Mouse (Mus musculus) frontal cortex, postnatal 36 days (tissue): Measurements from ENCODE around the gene Diaph2.
"Not testable (repeated sequence)": the region's sequence is repeated elsewhere in the genome, so short reads cannot be mapped to it uniquely, and the experiment has no call there.

ENCODE experiments used
- DNase-seq, 2 experiments: peaks; one replicate each; pipeline ENCODE4 v3.0.0; 2022; ENCODE audit warnings: low spot score in 2 of 2

Diaph2 gene

GRCm38 (mm10) chrX:129831903-129832302, 82.4 kb downstream of the Diaph2 start:
- no peak for DNase-seq

- no peak for DNase-seq
Observed at GRCm38 (mm10) chrX:129833887-129834286, 84.3 kb downstream of the Diaph2 start.

DNA sequence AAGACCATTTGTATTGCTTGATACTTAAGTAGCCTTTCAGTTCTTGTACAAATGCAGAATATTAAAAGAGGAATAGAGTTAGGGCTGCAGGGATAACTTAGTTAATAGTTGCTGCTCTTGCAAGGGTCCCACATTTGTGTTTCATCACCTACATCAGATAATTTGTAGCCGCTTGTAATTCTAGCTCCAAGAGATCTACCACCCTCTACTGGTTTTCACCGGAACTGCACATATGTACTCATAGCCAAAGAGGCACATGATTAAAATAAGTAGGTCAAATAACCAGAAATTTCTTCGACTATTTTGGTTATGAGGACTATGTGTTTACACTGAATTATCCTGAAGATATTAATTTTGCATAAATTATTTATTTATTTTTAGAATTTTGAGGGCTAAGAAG, 134.9 kb downstream of the Diaph2 start:
- DNase-seq: no peak

DNA sequence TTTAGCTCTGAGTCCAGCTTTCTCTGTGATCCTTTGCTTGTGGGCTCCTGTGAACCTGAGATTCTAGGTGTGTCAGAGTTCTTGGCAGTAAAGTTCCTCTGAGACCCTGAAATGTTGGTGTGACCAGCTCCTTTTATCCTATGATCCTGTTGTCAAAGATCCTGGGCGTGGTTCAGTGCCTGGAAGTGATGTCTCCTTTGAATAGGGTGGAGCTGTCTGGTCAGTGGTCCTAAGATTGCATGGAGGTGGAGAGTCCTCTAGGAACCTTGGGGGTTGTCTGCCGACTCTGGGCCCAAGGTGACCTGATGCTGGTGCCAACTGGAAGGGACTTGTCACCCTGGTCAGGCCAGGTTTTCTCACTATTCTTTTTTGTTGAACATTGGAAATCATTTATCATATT, 176.3 kb downstream of the Diaph2 start:
- no peak for DNase-seq

DNA sequence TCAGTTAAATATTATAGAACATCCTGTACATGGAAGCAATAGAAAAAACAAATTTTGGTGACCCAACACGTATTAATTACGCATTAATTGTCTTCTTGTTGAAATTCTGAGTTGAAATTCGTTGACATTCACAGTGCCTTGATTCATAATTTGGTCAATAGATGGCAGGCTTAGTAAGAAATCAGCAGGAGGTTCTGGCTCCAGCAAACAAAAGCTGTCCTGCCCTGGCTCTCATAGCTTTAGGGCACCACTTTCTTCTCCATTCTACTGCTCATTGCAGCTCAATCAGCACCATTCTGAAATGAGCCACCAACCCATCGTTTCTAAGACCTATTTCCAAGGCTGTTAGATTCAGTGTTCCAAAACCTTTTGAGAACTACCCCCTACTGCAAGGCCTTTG, 225.3 kb downstream of the Diaph2 start:
- peak in 1 of 2 experiments; percentile 4 for DNase-seq

GRCm38 (mm10) chrX:130008210-130008609, 258.7 kb downstream of the Diaph2 start:
- DNase-seq: no peak

DNA sequence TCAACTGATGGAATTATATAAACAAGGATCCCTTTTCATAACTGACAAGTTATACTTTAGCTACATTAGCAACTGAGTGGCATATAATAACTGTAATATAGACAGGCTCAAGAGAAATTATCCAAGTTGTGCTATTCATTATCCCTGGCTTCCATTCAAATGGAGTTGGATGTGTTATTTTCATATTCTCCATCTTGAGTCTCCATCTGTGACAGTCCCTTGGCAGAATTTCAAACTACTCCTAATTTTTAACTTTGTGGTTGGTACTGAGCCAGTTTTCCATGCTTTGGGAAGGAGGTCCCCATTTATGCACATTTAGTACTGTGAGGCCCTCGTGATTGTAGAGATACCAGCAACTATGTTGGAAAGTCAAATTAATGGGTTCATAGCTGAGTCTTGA, 270.2 kb downstream of the Diaph2 start:
- DNase-seq: no peak

DNA sequence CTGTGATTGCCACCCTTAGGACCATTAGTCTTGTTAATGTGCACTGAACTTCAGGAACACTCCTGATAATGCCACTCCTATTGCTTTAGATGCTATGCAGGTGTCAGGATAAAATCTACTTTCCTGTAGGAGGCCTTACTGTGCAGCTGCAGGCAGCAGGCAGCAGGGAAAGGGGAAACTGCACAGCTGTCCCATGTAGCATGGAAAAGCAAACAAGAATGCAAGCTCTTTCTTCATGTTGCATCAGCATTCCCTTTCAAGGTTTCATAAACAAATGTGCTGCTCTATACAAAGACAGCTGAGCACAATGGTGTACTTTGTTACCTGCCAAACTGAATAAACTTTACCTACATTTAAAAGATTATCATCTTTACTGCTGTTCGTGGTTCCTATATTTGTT, 295.0 kb downstream of the Diaph2 start:
- DNase-seq: no peak

- no peak for DNase-seq
Observed at GRCm38 (mm10) chrX:130149216-130149615, 399.7 kb downstream of the Diaph2 start.

DNA sequence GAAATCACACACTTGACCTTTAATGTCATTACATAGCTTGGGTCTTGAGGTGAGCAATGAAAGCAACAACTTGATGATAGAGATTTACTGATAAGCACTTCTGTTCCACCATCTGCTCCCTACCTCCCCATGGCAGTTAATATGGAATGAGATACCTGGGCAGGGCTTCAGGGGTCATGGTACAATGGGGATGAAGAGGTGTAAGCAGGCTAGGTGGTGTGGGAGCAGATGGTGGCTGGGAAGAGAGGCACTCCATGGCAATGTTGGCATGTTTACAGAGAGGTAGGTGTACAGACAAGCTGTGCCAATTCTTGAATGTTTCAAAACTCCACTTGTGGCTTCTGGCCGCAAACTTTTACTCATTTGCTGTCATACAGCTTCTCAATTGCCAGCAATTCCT, 402.6 kb downstream of the Diaph2 start:
- DNase-seq: no peak

GRCm38 (mm10) chrX:130173126-130173525, 423.6 kb downstream of the Diaph2 start:
- no peak for DNase-seq

DNA sequence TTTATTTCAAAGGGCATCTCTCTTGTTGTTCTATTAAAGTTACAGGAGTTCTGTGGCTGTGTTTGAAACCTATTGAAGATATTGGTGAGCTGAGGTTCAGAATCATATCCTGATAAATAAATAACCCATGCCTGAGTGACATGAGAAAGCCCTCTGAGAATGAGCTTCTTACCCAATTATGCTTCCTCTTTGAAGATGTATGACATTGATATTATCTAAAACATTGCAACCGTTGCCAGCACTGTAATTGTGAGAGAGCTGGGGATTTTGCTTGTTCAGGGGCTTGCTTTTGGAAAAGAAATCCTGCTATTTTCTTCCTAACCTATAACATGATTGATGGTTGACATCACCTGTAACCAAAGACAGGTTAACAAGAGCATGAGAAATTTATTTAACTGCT, 438.3 kb downstream of the Diaph2 start:
- no peak for DNase-seq

DNA sequence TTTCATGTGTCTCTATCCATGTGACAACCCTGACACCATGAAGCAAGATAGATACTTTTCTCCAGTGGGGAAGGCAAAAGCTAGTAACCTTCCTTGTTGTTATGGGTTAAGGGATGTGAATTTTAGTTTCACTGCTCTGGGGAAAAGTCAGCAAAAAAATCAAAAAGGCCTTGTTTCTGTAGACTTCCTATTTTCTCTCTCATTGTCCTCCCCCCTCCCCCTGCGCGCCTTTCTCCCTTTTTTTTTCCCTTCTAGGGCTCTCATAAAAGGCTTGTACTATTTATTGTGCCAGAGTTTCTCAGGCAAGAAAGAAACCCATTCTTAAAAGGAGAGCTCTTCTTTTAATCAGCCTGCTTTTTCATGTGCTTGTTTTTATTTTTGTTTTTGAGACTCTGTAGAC, 438.9 kb downstream of the Diaph2 start:
- DNase-seq: no peak

- no peak for DNase-seq
Observed at GRCm38 (mm10) chrX:130189250-130189649, 439.7 kb downstream of the Diaph2 start.

- DNase-seq: not testable (repeated sequence)
Observed at GRCm38 (mm10) chrX:130197412-130197811, 447.9 kb downstream of the Diaph2 start.

- no peak for DNase-seq
Observed at GRCm38 (mm10) chrX:130205243-130205642, 455.7 kb downstream of the Diaph2 start.

DNA sequence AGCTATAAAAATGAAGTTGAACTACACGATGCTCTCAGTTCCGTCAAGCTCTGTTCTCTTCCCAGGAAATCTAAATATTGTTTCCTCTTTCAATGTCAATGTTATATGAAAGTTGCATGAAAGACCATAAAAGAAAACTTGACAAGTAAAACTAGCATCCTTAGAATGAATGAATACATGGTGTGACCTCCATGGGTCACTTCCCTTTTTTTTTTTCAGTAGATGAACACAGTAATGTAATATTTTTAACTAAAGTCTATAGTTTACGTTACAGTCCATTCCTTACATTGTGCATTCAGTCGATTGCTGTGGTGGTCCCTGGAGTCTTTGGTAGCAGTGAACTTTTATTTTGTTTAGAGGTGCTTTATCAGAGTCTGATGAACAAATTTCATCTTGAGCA, 462.7 kb downstream of the Diaph2 start:
- no peak for DNase-seq

DNA sequence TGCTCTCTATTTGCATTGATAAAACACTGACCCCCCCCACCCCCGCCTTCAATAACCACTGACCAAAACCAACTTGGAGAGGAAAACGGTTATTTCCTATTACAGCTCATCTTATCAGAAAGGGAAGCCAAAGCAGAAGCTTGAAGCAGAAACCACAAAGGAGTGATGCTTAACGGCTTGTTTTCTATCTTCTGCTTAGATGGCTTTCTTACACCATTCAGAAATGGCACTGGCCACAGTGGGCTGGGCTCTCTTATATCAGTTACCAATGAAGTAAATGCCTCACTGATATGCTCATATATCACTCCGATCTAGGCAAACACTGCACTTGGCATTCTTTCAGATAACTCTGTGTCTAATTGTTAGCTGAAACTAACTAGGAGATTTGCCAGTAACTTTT, 463.2 kb downstream of the Diaph2 start:
- no peak for DNase-seq

- no peak for DNase-seq
Observed at GRCm38 (mm10) chrX:130230045-130230444, 480.5 kb downstream of the Diaph2 start.

GRCm38 (mm10) chrX:130235167-130235566, 485.6 kb downstream of the Diaph2 start:
- no peak for DNase-seq

DNA sequence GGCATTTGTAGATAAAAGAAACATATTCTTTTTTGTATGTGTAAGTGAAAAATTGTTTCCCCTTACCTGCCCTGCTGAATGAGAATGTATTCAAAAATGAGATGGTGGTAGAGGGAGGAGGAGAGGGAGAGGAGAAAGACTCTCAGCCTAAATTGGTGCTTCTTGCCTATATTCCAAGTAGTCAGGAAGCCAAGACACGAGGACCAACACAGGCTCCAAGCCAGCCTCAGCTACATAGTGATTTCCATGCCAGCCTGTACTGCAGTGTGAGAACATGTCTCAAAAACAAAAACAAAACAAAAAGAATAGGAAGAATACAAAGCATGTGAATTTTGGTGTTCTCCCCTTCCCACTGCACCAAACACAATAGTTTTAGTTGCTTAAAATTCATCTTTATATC, 497.1 kb downstream of the Diaph2 start:
- peak in 1 of 2 experiments; percentile 4 for DNase-seq

- DNase-seq: peak; percentile 34 to 54
Observed at GRCm38 (mm10) chrX:130253664-130254063, 504.1 kb downstream of the Diaph2 start.

- DNase-seq: no peak
Observed at GRCm38 (mm10) chrX:130265707-130266106, 516.2 kb downstream of the Diaph2 start.

DNA sequence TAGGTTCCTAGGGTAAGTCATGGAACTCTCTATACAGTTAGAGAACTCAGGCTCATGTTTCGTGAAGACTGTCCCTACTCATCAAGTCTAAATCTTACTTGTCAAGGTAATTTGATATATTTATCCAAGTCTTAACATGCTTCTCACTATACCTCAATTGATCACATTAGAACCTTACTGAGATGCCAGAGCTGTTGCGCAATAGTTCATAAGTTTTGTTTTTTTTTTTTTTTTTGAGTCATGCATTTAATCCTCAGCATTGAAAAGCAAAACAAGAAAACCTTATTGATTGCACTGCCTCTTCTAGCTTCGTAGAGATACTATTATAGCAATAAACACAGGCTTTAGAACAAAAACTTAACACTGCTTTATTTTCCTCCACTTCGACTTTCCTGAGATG, 529.6 kb downstream of the Diaph2 start:
- no peak for DNase-seq

GRCm38 (mm10) chrX:130281484-130281883, 531.9 kb downstream of the Diaph2 start:
- no peak for DNase-seq
